Mouse (Mus musculus) kidney, embryonic 15.5 days (tissue): Measurements from ENCODE around the gene Rad51b. TPM values are rescaled to one million over a fixed set of nuclear protein-coding genes. Genes with fewer than 3 reads are reported as not detected.

ENCODE experiments used
- ATAC-seq: fragments of 200-750 bp; cut with Nextera tagmentation; replicated peaks from 2 replicates; pipeline ENCODE4 v1.8.0; 2017; ENCODE audit warnings: moderate TSS enrichment; ENCODE audit not compliant: low FRiP score
- H3K27ac ChIP-seq: fragments of 300-500 bp; sonication (generic); 2 replicates; pipeline ENCODE4 v1.5.1; 2015; ENCODE audit warnings: mild to moderate bottlenecking, inconsistent platforms
- H3K27me3 ChIP-seq: fragments of 300-500 bp; sonication (generic); 2 replicates; pipeline ENCODE4 v1.6.1; 2015; ENCODE audit warnings: inconsistent platforms
- H3K36me3 ChIP-seq: fragments of 300-500 bp; sonication (generic); 2 replicates; pipeline ENCODE4 v1.6.1; 2015; ENCODE audit warnings: inconsistent platforms
- H3K4me1 ChIP-seq: fragments of 300-500 bp; sonication (generic); 2 replicates; pipeline ENCODE4 v1.6.1; 2015; ENCODE audit warnings: inconsistent platforms
- H3K4me2 ChIP-seq: fragments of 300-500 bp; sonication (generic); 2 replicates; pipeline ENCODE4 v1.6.1; 2015; ENCODE audit warnings: moderate library complexity, mild to moderate bottlenecking, inconsistent platforms
- H3K4me3 ChIP-seq: fragments of 300-500 bp; sonication (generic); replicated peaks from 2 replicates; pipeline ENCODE4 v1.5.1; 2015; ENCODE audit warnings: mild to moderate bottlenecking, inconsistent platforms
- H3K9ac ChIP-seq: fragments of 300-500 bp; sonication (generic); 2 replicates; pipeline ENCODE4 v1.6.1; 2015; ENCODE audit warnings: mild to moderate bottlenecking, inconsistent platforms
- H3K9me3 ChIP-seq: fragments of 300-500 bp; sonication (generic); replicated peaks from 2 replicates; pipeline ENCODE4 v1.6.1; 2016; ENCODE audit warnings: inconsistent platforms
- whole genome bisulfite sequencing: fragments of 180-500 bp; shearing (Covaris S2); methylation state at CpG from one replicate; pipeline ENCODE4 v1.1.7; 2015; ENCODE audit warnings: mixed read lengths; 5-methylcytosine and 5-hydroxymethylcytosine counted together
- polyA plus RNA-seq: library from polyadenylated mRNA; unstranded; fragments of >200 nt; fragmentation: Nextera tagmentation; extraction: Ambion mirVana; gene quantifications from 2 replicates; pipeline ENCODE4 v1.2.1, GENCODE M21; 2015

The Rad51b gene
- polyA plus RNA-seq, 1 experiment from 2014 or later: 8.2 TPM

DNA sequence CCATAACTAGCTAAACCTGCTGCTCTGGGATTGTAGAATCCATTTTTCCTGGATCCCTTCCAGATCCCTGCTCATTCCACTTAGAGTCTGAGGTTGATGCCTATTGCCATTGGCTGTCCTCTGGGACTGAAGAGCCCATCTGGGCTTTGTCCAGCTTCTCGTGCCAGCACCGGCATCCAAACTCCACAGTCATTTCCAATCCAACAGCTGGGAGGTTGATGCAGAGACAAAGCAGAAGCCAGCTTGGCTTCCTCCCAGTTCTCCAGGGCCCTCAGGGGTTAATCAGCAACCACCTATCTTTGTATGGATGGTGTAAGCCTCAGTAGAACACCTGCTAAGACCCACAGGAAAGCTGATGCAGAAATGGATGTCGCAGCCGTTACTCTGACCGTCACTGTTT is 524.8 kb downstream of the Rad51b start:
- Histone ChIP-seq H3K9ac (no peak overlapping the region), H3K27ac (no peak overlapping the region), H3K4me3 (no peak overlapping the region), H3K27me3 (no peaks in the 10 kb centered on the region), H3K9me3 (no peaks in the 10 kb centered on the region), H3K36me3 (no peaks in the 10 kb centered on the region), H3K4me2 (no peak overlapping the region), H3K4me1 (peaks cover 21% of the 10 kb centered on the region)
- no peak for ATAC-seq
- 85% methylated on average over 5 of the region's 5 CpGs for WGBS

DNA sequence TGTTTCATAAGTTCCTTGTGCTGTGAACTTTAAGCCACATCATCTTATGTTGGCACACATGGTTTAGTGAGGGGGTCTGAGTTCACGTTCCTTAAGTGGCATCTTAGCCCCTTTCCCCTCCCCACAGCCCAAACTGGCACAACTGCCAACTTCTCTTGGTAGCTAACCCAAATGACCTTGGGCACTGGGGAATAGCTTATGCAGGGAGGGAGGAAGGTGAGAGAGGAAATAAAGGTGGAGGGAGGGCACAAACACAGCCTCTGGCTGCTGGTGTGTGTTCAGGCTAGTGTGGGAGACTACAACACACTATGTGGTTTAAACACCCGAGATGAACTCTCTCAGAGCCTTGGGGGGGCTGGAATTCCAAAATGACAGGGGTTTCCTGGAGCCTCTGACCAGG is 525.3 kb downstream of the Rad51b start:
- no peaks in the 10 kb centered on the region for H3K27me3 ChIP-seq
- no peak overlapping the region for H3K27ac ChIP-seq
- no peaks in the 10 kb centered on the region for H3K9me3 ChIP-seq
- 66% methylated on average over 2 of the region's 2 CpGs for WGBS
- no peak for ATAC-seq
- no peak overlapping the region for H3K4me3 ChIP-seq
- no peak overlapping the region for H3K9ac ChIP-seq
- no peaks in the 10 kb centered on the region for H3K36me3 ChIP-seq
- H3K4me1 ChIP-seq: peaks cover 26% of the 10 kb centered on the region
- no peak overlapping the region for H3K4me2 ChIP-seq

DNA sequence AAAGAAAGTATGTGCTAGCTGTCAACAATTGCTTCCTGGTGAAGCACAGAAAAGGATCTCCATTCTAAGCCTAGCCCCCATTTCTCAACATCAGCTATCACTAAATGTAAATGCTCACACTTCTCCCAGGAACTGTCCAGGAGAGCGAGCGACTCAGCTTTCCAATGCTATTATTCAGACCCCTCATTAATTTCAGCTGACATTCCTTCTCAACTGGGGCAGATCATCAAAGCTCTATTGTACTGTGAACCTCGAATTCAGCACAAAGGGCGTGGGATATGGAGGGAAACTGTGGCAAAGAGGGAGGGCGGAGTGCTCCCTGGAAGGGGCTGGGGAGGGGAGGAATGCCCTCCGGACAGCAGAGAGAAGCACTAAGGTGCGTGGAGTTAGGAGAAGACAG is 528.8 kb downstream of the Rad51b start:
- peaks cover 35% of the 10 kb centered on the region for H3K4me1 ChIP-seq
- H3K4me3 ChIP-seq: no peak overlapping the region
- no peak overlapping the region for H3K9ac ChIP-seq
- ATAC-seq: no peak
- no peaks in the 10 kb centered on the region for H3K9me3 ChIP-seq
- no peaks in the 10 kb centered on the region for H3K27me3 ChIP-seq
- H3K36me3 ChIP-seq: no peaks in the 10 kb centered on the region
- 0 out of 2 replicates have a peak overlapping the region, but pooled peaks have one; percentile 3 for H3K27ac ChIP-seq
- no peak overlapping the region for H3K4me2 ChIP-seq
- WGBS: 26% methylated on average over 7 of the region's 7 CpGs

DNA sequence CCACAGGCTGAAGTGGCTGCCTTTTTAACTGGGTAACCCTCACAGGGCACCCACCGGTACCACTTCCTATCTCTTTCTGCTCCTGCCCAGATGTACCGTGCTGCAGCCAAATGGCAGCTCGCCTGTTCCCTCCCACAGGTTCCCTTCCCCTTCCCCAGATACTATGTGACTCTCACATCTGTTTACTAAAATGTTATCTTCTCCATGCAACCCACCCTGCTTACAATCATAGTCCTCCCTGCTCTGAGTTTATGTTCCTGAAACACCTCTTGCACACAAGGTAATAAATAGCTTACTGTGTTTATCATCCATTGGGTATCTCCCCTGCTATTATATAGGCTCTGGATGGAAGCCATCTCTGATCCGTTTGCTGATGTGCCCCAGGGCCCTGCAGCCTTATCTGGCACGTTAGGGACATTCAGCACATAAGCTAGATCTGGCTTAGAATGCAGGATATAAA is 530.2 kb downstream of the Rad51b start:
- Histone ChIP-seq H3K4me2 (no peak overlapping the region), H3K27me3 (no peaks in the 10 kb centered on the region), H3K9me3 (no peaks in the 10 kb centered on the region), H3K36me3 (no peaks in the 10 kb centered on the region), H3K9ac (no peak overlapping the region), H3K4me3 (no peak overlapping the region), H3K4me1 (peaks cover 33% of the 10 kb centered on the region), H3K27ac (no peak overlapping the region)
- WGBS: 49% methylated on average over 5 of the region's 5 CpGs
- ATAC-seq: no peak

DNA sequence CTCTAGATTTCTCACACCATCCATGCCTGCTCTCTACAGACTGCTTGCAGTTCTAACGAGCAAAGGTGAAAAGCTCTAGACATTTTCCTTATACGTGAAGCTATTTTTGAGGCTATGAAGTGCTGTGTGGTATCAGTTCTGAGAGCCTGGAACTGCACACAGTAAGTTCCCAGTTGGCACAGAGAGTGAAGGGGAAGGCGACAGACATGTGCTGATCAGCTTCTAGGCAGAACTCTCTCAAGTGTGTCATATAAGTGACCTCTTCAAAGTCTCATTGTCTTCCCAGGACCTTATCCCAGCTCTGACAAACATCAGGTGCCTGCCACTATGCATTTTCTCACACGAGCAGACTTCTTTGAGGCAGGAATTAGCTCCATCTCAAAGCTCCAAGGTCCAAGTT is 530.7 kb downstream of the Rad51b start:
- no peaks in the 10 kb centered on the region for H3K27me3 ChIP-seq
- no peaks in the 10 kb centered on the region for H3K9me3 ChIP-seq
- H3K27ac ChIP-seq: no peak overlapping the region
- 66% methylated on average over 4 of the region's 4 CpGs for WGBS
- H3K4me3 ChIP-seq: no peak overlapping the region
- ATAC-seq: no peak
- H3K9ac ChIP-seq: no peak overlapping the region
- H3K4me2 ChIP-seq: no peak overlapping the region
- no peaks in the 10 kb centered on the region for H3K36me3 ChIP-seq
- peaks cover 28% of the 10 kb centered on the region for H3K4me1 ChIP-seq

DNA sequence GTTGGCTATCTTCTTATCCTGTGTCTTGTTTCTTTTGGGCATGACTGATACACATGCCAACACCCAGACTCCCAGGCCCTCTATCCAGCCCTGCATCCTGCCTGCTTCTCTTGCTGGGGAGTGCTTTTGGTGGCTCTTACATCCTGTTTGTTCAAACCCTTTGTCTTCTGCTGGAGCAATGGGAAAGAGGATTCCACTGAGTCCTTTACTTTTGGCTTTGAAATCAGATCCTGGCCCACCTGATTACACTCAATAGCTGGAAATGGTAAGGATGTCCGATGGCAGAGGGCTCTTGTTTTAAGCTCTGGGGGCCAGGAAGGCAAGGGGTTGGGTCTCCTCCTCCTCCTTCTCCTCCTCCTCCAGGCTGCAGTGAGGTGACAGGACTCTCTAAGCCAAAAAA is 533.6 kb downstream of the Rad51b start:
- no peak overlapping the region for H3K4me3 ChIP-seq
- H3K4me2 ChIP-seq: no peak overlapping the region
- H3K4me1 ChIP-seq: peaks cover 28% of the 10 kb centered on the region
- H3K9ac ChIP-seq: no peak overlapping the region
- no peaks in the 10 kb centered on the region for H3K9me3 ChIP-seq
- H3K27ac ChIP-seq: no peak overlapping the region
- H3K27me3 ChIP-seq: no peaks in the 10 kb centered on the region
- 33% methylated on average over 1 of the region's 1 CpGs for WGBS
- ATAC-seq: no peak
- H3K36me3 ChIP-seq: no peaks in the 10 kb centered on the region

DNA sequence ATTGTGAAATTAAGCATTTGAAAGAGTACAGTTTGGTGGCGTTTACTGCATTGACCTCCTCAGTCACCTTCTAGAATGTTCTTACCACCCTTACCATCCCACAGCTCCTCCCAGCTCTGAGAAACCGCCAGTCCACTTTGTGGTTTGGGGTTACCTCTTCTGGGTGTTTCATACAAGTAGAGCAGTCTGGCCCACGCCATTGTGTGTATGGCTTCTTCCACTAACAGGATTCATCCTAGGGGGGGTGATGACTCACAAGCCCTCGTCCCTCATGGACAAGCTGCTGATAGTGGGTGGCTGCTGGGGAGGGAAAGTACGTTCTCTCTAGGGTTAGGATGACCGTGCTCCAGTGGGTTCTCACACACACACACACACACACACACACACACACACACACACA is 535.5 kb downstream of the Rad51b start:
- Histone ChIP-seq H3K9ac (no peak overlapping the region), H3K27ac (no peak overlapping the region), H3K4me3 (no peak overlapping the region), H3K36me3 (no peaks in the 10 kb centered on the region), H3K4me2 (no peak overlapping the region), H3K27me3 (no peaks in the 10 kb centered on the region), H3K4me1 (peaks cover 18% of the 10 kb centered on the region), H3K9me3 (no peaks in the 10 kb centered on the region)
- no peak for ATAC-seq
- WGBS: 86% methylated on average over 6 of the region's 6 CpGs

DNA sequence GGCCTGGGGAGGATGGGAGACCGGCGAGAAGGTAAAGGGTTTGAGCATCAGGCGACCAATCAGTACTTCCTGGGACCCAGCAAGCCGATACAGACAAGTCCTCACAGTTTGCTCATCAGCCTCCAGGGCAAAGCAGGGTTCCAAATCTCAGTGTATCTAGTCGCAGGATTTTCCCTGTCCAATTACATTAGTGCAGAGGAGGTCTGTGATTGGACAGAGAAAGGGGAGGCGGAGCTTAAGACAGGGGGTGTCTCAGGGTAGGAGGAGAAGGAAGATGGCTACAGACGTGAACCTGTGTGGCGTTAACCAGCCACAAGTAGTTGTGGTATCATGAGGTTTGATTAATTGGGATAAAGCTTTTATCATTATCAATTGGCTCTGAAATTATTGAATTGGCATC is 538.4 kb downstream of the Rad51b start:
- WGBS: 95% methylated on average over 8 of the region's 8 CpGs
- Histone ChIP-seq H3K9me3 (no peaks in the 10 kb centered on the region), H3K4me1 (peaks cover 41% of the 10 kb centered on the region)

DNA sequence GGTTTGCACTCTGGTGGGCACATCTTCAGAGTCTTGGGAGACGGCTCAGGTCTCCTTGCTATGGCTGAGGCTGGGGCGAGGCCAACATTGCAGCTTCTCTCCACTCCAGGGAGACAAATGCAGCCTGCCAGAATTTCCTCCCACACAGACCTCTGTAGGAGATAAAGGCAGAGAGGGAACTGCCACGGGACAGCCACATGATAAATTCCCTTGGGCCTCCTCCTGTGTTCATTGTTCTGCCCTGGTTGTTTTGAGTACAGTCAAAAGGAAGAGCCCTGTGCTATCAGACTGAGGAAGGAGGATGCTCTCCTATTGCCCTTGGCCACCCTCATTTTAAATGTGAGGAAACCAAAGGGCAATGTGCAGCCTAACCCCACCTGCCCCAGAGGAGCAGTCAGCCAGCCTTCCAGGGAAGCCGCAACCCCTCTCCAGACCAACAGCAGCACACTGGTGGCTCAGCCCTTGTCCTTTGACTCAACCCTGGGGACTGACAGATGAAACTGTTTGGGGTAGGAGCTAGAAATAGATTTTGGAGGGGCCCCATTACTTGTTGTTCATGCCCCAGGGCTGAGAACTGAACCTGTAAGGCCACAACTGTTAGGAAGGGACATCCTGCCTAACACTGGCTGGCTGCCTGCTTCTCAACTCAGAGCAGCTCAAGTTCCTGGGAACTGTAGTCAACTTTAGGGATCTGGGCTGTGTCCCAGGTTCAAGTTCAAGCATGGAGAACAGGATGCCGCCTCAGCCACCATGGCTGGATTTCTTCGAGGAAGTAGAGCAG is 541.3 kb downstream of the Rad51b start:
- no peaks in the 10 kb centered on the region for H3K36me3 ChIP-seq
- 39% methylated on average over 6 of the region's 6 CpGs for whole genome bisulfite sequencing
- no peak overlapping the region for H3K4me3 ChIP-seq
- ATAC-seq: peak; percentile 73
- no peak overlapping the region for H3K4me2 ChIP-seq
- H3K4me1 ChIP-seq: peaks cover 59% of the 10 kb centered on the region
- no peaks in the 10 kb centered on the region for H3K9me3 ChIP-seq
- H3K27me3 ChIP-seq: no peaks in the 10 kb centered on the region
- peak overlapping the region; percentile 89 for H3K27ac ChIP-seq
- no peak overlapping the region for H3K9ac ChIP-seq

More for the DNA sequence above, 538.4 kb downstream of the Rad51b start:
- H3K9ac ChIP-seq: no peak overlapping the region
- H3K4me3 ChIP-seq: no peak overlapping the region
- no peak overlapping the region for H3K4me2 ChIP-seq
- no peaks in the 10 kb centered on the region for H3K36me3 ChIP-seq
- H3K27me3 ChIP-seq: no peaks in the 10 kb centered on the region
- no peak for ATAC-seq
- no peak overlapping the region for H3K27ac ChIP-seq

DNA sequence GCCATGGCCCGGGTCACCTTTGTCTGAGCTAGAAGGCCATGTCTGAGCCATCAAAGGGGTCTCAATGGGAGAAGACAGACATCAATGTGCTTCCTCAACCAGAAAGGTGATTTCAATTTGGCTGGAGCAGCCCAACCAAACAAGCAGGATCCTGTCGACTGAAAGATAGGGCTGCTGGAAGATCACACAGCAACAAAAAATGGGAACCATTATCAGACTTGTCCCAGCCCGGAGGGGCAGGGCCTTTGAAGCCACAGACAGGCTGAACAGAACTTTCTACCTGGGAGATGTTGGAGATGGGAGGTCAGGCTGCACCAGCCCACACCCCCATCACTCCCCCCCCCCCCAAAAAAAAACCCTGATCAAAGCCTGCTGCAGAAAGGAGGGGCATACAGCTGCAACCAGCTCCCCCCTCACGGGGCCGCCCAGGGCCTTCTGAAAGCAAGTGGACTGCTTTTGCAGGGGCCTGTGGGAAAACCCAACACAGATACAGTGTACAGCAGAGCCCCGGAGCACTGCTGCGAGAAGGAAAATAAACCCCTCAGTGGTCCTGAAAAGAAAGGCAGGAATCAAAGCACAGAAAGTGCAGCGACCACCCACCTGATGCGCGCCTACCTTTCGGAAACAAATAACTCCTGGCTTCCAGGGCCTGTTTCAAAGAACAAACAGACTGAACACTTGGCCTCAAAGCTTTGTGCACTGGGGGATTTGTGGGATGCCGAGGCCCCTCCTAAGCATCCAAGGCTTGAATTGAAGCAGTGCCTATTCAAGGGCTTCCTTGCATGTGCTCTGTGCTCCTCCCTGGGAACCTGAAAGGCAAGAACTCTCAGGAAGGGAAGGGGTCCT is 542.2 kb downstream of the Rad51b start:
- Histone ChIP-seq H3K4me1 (peaks cover 69% of the 10 kb centered on the region), H3K27ac (peak overlapping the region; percentile 89), H3K9me3 (no peaks in the 10 kb centered on the region), H3K9ac (no peak overlapping the region), H3K36me3 (no peaks in the 10 kb centered on the region), H3K4me2 (no peak overlapping the region), H3K4me3 (no peak overlapping the region), H3K27me3 (no peaks in the 10 kb centered on the region)
- no peak for ATAC-seq
- 60% methylated on average over 12 of the region's 12 CpGs for WGBS

DNA sequence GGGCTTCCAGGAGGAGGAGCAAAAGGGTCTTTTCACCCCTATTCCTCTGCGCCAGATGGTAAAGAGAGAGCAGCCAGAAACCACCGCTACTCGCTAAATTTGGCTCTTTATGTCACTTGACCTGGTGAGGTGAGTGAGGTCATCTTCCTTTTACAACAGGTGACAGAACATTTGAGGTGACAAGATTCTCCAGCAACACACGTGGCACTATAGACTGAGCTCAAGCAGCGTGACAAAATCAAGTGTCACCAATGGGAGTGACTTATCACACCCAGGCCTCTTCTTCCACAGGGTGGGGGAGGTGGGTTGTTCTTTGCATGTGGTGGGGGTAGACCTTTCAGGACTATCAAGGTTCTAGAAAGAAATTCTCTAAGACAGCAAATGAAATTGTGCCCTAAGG is 543.4 kb downstream of the Rad51b start:
- H3K27me3 ChIP-seq: no peaks in the 10 kb centered on the region
- ATAC-seq: no peak
- 0 out of 2 replicates have a peak overlapping the region, but pooled peaks have one; percentile 59 for H3K27ac ChIP-seq
- H3K9me3 ChIP-seq: no peaks in the 10 kb centered on the region
- no peaks in the 10 kb centered on the region for H3K36me3 ChIP-seq
- no peak overlapping the region for H3K4me3 ChIP-seq
- H3K4me2 ChIP-seq: no peak overlapping the region
- H3K9ac ChIP-seq: no peak overlapping the region
- WGBS: 60% methylated on average over 5 of the region's 5 CpGs
- peaks cover 78% of the 10 kb centered on the region for H3K4me1 ChIP-seq

DNA sequence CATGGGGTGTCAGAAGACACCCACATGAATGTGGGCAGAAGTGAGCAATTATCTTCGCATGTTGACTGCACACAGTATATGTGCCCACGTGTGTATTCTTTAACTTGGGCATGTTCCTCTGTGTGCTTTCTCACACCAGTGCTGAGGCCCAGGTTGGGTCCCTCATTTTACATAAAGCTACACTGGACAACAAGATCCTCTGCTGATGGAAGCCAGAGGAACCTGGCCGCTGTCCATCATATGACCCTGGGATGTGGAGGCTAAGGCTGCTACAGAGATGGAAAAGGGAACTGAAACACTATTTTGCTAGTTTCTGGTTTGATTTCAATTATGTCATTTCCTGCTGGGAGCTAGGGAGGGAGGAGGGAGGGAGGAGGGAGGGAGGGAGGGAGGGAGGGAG is 544.2 kb downstream of the Rad51b start:
- Histone ChIP-seq H3K4me2 (no peak overlapping the region), H3K9ac (no peak overlapping the region), H3K4me1 (peaks cover 86% of the 10 kb centered on the region), H3K36me3 (no peaks in the 10 kb centered on the region), H3K4me3 (no peak overlapping the region), H3K27ac (peak overlapping the region; percentile 59), H3K27me3 (no peaks in the 10 kb centered on the region), H3K9me3 (no peaks in the 10 kb centered on the region)
- ATAC-seq: no peak
- 87% methylated on average over 3 of the region's 3 CpGs for WGBS
